Mouse (Mus musculus) left cerebral cortex, postnatal 14 days (tissue): ENCODE data around the gene Hoxa2. TPM values are rescaled to one million over a fixed set of nuclear protein-coding genes. Genes with fewer than 3 reads are reported as not detected.

ENCODE experiments used
- total RNA-seq, 2 experiments: library from RNA; stranded (reverse); gene quantifications; 2 replicates each; pipeline ENCODE4 v1.2.3; 2021

Hoxa2 gene
- total RNA-seq, 2 experiments from 2014 or later: not detected

Other genes with a start within 250 kb of the Hoxa2 start
- 1 to 10 TPM; 6.9 to 7.4 TPM for gene Skap2, start 152.3 kb downstream of the Hoxa2 start, total RNA-seq
- gene Hoxa1, start 6.5 kb downstream of the Hoxa2 start, total RNA-seq: not detected
- not detected for gene 5730596B20Rik, start 12.7 kb upstream of the Hoxa2 start, total RNA-seq
- gene Hoxa4, start 26.9 kb upstream of the Hoxa2 start, total RNA-seq: not detected
- gene Hoxa5, start 39.8 kb upstream of the Hoxa2 start, total RNA-seq: not detected
- gene Hoxa6, start 43.9 kb upstream of the Hoxa2 start, total RNA-seq: not detected
- gene Hoxa3, start 48.5 kb upstream of the Hoxa2 start, total RNA-seq: not detected
- gene Gm28308, start 48.5 kb upstream of the Hoxa2 start, total RNA-seq: not detected
- gene Hoxa7, start 57.0 kb upstream of the Hoxa2 start, total RNA-seq: not detected
- gene Hoxa9, start 66.3 kb upstream of the Hoxa2 start, total RNA-seq: not detected
- gene Hoxa10, start 76.0 kb upstream of the Hoxa2 start, total RNA-seq: not detected
- not detected for gene Hoxa11, start 81.0 kb upstream of the Hoxa2 start, total RNA-seq
- not detected for gene Hoxa13, start 96.0 kb upstream of the Hoxa2 start, total RNA-seq
- gene Evx1, start 148.7 kb upstream of the Hoxa2 start, total RNA-seq: not detected